Mouse (Mus musculus): ENCODE results near the gene Gm28490.
"Not testable (repeated sequence)": the region's sequence is repeated elsewhere in the genome, so short reads cannot be mapped to it uniquely, and the experiment has no call there.

The Gm28490 gene

DNA sequence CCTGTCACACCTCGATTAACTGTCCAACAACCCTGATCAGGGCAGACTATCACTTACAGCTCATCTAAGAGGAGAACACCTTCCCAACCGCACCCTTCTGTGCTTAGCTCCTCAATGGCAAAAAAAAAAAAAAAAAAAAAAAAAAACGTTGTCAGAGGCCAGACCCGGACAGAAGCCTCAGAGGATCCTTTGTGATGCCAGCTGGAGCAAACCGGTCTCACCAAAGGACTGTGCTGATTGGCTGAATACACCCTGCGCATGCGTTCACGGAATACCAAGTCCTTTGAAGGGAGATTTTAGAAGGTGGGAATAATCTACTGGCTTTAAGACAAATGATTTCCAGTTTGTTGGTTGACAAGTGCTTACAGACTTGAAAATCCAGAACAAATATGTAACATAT is at the start of gene Gm28490:
Gene Gm28490, minus strand, starts transcription at position 101 of the 400 bp plus-strand sequence.
- DNase-seq (ENCODE audit: low spot score in 2 of 2), result not testable (repeated sequence)
